23 mouse cellular contexts compared by ENCODE assay signal in the genomic region with DNA sequence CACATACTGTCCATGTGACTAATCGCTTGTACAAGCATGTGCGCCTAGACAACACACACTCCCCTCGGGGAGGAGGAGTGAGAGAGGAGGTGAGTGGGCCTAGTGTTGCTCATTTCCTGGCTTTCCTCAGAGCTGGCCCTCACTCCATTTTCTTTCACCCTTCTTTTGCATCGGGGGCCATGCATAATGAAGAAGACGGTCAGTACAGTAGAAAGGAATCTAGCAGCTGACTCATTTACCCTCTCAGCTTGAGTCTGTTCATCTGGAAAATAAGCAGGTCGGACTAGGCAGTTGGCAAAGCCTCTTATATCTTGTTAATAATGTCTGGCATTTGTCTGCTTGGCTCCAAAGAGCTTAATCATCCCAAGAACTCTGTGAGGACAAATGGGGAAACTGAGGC. TPM values are rescaled to one million over a fixed set of nuclear protein-coding genes. Genes with fewer than 3 reads are reported as not detected.
A peak's percentile ranks its signal among the peaks of the same experiment; 100 is the strongest.
DNase-seq lines count a peak whose midpoint lies in the region; ATAC-seq and TF ChIP-seq lines count a peak whose summit lies in the region.
"Had no signal": no experiment of that assay in that cellular context is flagged by ENCODE, and none has a peak within 500 bp of the region (broad histone marks: within the 10 kb centered on the region; RNA-seq: fewer than 3 reads in every experiment).

No protein-coding gene starts in this region.

- POLR2A ChIA-PET in Patski (lab: Charles Lee), result no interaction called here

- peak; percentile 17 for DNase-seq in heart, adult 11 months
- DNase-seq in Muller cell, postnatal 12 days (ENCODE audit: inconsistent ontology term), result peak; percentile 78
- DNase-seq in Patski (ENCODE audit: low read depth, low spot score), result no peak
- DNase-seq in adrenal gland, postnatal 10 days, result no peak
- no peak for DNase-seq in heart, postnatal 4 days
- DNase-seq: adrenal gland, adult 2 months; adrenal gland, adult 8-10 months; adrenal gland, postnatal 14 days; adrenal gland, postnatal 25 days; adrenal gland, postnatal 36 days; B cell, adult 2 months; cerebellum, adult 11 months; cerebellum, adult 11-12 months; cerebellum, adult 18-20 months; cerebellum, adult 2 months; cerebellum, adult 8-10 months had no signal

- H3K9me3 ChIP-seq in heart, embryonic 12.5 days (replicated peaks), result no peaks in the 10 kb centered on the region
- no peaks in the 10 kb centered on the region for H3K9me3 ChIP-seq in intestine, postnatal 0 days (ENCODE audit: control insufficient read depth)
- H3K9me3 ChIP-seq: G1E had no signal

- ATAC-seq in heart, embryonic 12.5 days (ENCODE audit: insufficient number of reproducible peaks, low FRiP score), result no peak
- ATAC-seq in Patski, result peak; percentile 60
- ATAC-seq in intestine, postnatal 0 days, result no peak
- ATAC-seq: activated CD4-positive, CD25-positive, alpha-beta regulatory T cell, adult 4 months; CD4-positive, CD25-positive, alpha-beta regulatory T cell, adult 4 months had no signal

- in situ Hi-C loops in Patski (cut with MboI; ENCODE audit: low pct_unique_long_range_greater_than_20kb), result loop anchor here (25.0 kb wide), 1 partner anchor 629 kb away; no protein-coding TSS in a partner anchor

- H3K4me2 ChIP-seq in heart, embryonic 12.5 days, result no peak overlapping the region
- H3K4me2 ChIP-seq in intestine, postnatal 0 days (replicated peaks; ENCODE audit: low read depth), result no peak overlapping the region

- no peak overlapping the region for H3K9ac ChIP-seq in heart, embryonic 12.5 days
- H3K9ac ChIP-seq in intestine, postnatal 0 days (ENCODE audit: low read depth, low read length), result no peak overlapping the region

- no peak for TF ChIP-seq POLR2A in embryonic fibroblast, embryonic 13.5 days (IDR thresholded peaks at IDR 0.05; ENCODE audit: low read depth, low read length)

- CTCF ChIA-PET in Patski (lab: Charles Lee), result interaction anchor here (1.3 to 1.7 kb wide), 3 partner anchors 9 to 21 kb away, joined by 3 to 4 read pairs (median 3); no protein-coding TSS in a partner anchor

- H3K27ac ChIP-seq in heart, embryonic 12.5 days (ENCODE audit: poor library complexity, severe bottlenecking), result no peak overlapping the region
- 0 out of 2 replicates have a peak overlapping the region, but pooled peaks have one; percentile 54 for H3K27ac ChIP-seq in embryonic fibroblast, embryonic 13.5 days (ENCODE audit: insufficient read depth, low read length)
- no peak overlapping the region for H3K27ac ChIP-seq in intestine, postnatal 0 days (ENCODE audit: low read depth, low read length)

- TF ChIP-seq CTCF in Patski (IDR thresholded peaks at IDR 0.05), result no peak
- TF ChIP-seq CTCF in embryonic fibroblast, embryonic 13.5 days (IDR thresholded peaks at IDR 0.05; ENCODE audit: borderline replicate concordance, insufficient read depth, low read length), result no peak
- TF ChIP-seq CTCF in intestine, postnatal 0 days (IDR thresholded peaks at IDR 0.05; ENCODE audit: low read depth), result no peak

- no peak overlapping the region for H3K4me3 ChIP-seq in heart, embryonic 12.5 days
- no peak overlapping the region for H3K4me3 ChIP-seq in embryonic fibroblast, embryonic 13.5 days (ENCODE audit: insufficient read depth, low read length)
- H3K4me3 ChIP-seq in intestine, postnatal 0 days (ENCODE audit: low read depth, low read length), result no peak overlapping the region

- WGBS in heart, embryonic 12.5 days, result 78% methylated on average over 6 of the region's 6 CpGs
- 79% methylated on average over 6 of the region's 6 CpGs for WGBS in intestine, postnatal 0 days

- H3K27me3 ChIP-seq in heart, embryonic 12.5 days (replicated peaks), result peaks cover 59% of the 10 kb centered on the region
- peaks cover 31% of the 10 kb centered on the region for H3K27me3 ChIP-seq in Patski
- no peaks in the 10 kb centered on the region; the same call in 1 of the 2 replicates for H3K27me3 ChIP-seq in intestine, postnatal 0 days (replicated peaks; ENCODE audit: control insufficient read depth, insufficient read depth, low read length)
- H3K27me3 ChIP-seq: CH12.LX had no signal

- H3K4me1 ChIP-seq in heart, embryonic 12.5 days (replicated peaks), result peaks cover 19% of the 10 kb centered on the region
- H3K4me1 ChIP-seq in embryonic fibroblast, embryonic 13.5 days (ENCODE audit: control insufficient read depth, insufficient read depth, low read length), result peaks cover 3% of the 10 kb centered on the region; the same call in 1 of the 2 replicates
- H3K4me1 ChIP-seq in intestine, postnatal 0 days (replicated peaks; ENCODE audit: control insufficient read depth, insufficient read depth, low read length), result no peaks in the 10 kb centered on the region

- no peaks in the 10 kb centered on the region for H3K36me3 ChIP-seq in heart, embryonic 12.5 days
- H3K36me3 ChIP-seq in intestine, postnatal 0 days (ENCODE audit: control insufficient read depth, insufficient read depth), result no peaks in the 10 kb centered on the region
- H3K36me3 ChIP-seq: G1E had no signal

RNA-seq across cellular contexts. Expression of gene Iqsec2, which starts 22.1 kb away (rescaled TPM):
- polyA plus RNA-seq in heart, embryonic 12.5 days (2016; fragmentation: Nextera tagmentation; extraction: Ambion mirVana), result 22.1 and 25.0 TPM in 2 replicates
- 15.0 TPM for polyA plus RNA-seq in Patski (2021)
- 10.1 and 11.9 TPM in 2 replicates for polyA plus RNA-seq in embryonic fibroblast, embryonic 13.5 days (2011; ENCODE audit: insufficient read length, low read depth, missing spikeins)
- polyA plus RNA-seq in intestine, postnatal 0 days (2015; fragmentation: Nextera tagmentation; extraction: Ambion mirVana), result 6.5 and 7.3 TPM in 2 replicates
- total RNA-seq in adrenal gland, postnatal 10 days (2021), result 10 to 100 TPM; 25.3 to 30.0 TPM
- 10 to 100 TPM; 57.9 to 59.3 TPM for total RNA-seq in heart, postnatal 4 days (2021)
- polyA plus RNA-seq: activated CD4-positive, CD25-positive, alpha-beta regulatory T cell, adult 4 months had no signal

Comparison
In these comparisons a context has a peak if more than half of its experiments do, and no peak if none do; other contexts are left out.
1. DNase-seq: peak in heart, adult 11 months (single experiment) and Muller cell, postnatal 12 days (single experiment); none in Patski (single experiment), adrenal gland, postnatal 10 days (single experiment) and heart, postnatal 4 days (single experiment).